Mouse (Mus musculus): ENCODE results near the gene Prpsap2. TPM values are rescaled to one million over a fixed set of nuclear protein-coding genes. Genes with fewer than 3 reads are reported as not detected.

Prpsap2 gene
- polyA plus RNA-seq, 1 experiment from 2014 or later = 48.0 TPM

GRCm38 (mm10) chr11:61685119-61685725, 76.7 kb downstream of the Prpsap2 start:
- 0 out of 2 replicates have a peak overlapping the region, but pooled peaks have one; percentile 37 for H3K4me3 ChIP-seq
- peaks cover 9% of the 10 kb centered on the region; the same call in 1 of the 2 replicates for H3K4me1 ChIP-seq
- no peaks in the 10 kb centered on the region for H3K9me3 ChIP-seq
- peak overlapping the region; percentile 66 for H3K4me2 ChIP-seq (replicated peaks)
- H3K9ac ChIP-seq = no peak overlapping the region
- no peak for ATAC-seq (ENCODE audit: low FRiP score, low read depth)
- H3K36me3 ChIP-seq = no peaks in the 10 kb centered on the region
- H3K27ac ChIP-seq = no peak overlapping the region
- 70% methylated on average over 8 of the region's 8 CpGs for WGBS
- peaks cover 42% of the 10 kb centered on the region for H3K27me3 ChIP-seq (replicated peaks)

- peak within 1 kb of the TSS; percentile 66 for H3K4me2 ChIP-seq (replicated peaks)
- H3K27me3 ChIP-seq (replicated peaks) = peaks cover 42% of the 10 kb centered on the region
- 2% methylated on average over 76 of the region's 76 CpGs for WGBS
- H3K9ac ChIP-seq = no peak within 1 kb of the TSS
- ATAC-seq (ENCODE audit: low FRiP score, low read depth) = 0 out of 2 replicates have a peak, but pooled peaks have one; percentile 13
- no peak within 1 kb of the TSS for H3K27ac ChIP-seq
- H3K36me3 ChIP-seq = no peaks in the 10 kb centered on the region
- H3K4me1 ChIP-seq = peaks cover 9% of the 10 kb centered on the region; the same call in 1 of the 2 replicates
- no peaks in the 10 kb centered on the region for H3K9me3 ChIP-seq
- peak within 1 kb of the TSS; percentile 37 for H3K4me3 ChIP-seq
Measured at GRCm38 (mm10) chr11:61683907-61684731, 77.8 kb downstream of the Prpsap2 start, which contains the start of gene Fam83g. TSS of gene Fam83g (plus strand) at chr11:61684091.

Other genes with a start within 250 kb of the Prpsap2 start
- 40.6 and 43.8 TPM in 2 replicates for gene Epn2, start 182.4 kb downstream of the Prpsap2 start, polyA plus RNA-seq (2016; fragmentation: Nextera tagmentation; extraction: Ambion mirVana)
- 9.2 and 10.1 TPM in 2 replicates for gene Grap, start 108.8 kb downstream of the Prpsap2 start, polyA plus RNA-seq (2016; fragmentation: Nextera tagmentation; extraction: Ambion mirVana)
- 0.47 and 0.56 TPM in 2 replicates for gene Fam83g, start 78.0 kb downstream of the Prpsap2 start, polyA plus RNA-seq (2016; fragmentation: Nextera tagmentation; extraction: Ambion mirVana)
- not detected in 2 replicates for gene Slc5a10, start 41.3 kb downstream of the Prpsap2 start, polyA plus RNA-seq (2016; fragmentation: Nextera tagmentation; extraction: Ambion mirVana)
- gene Ulk2, start 93.0 kb upstream of the Prpsap2 start, polyA plus RNA-seq (2016; fragmentation: Nextera tagmentation; extraction: Ambion mirVana) = 34.5 and 40.6 TPM in 2 replicates
- 19.0 and 19.4 TPM in 2 replicates for gene Akap10, start 168.2 kb upstream of the Prpsap2 start, polyA plus RNA-seq (2016; fragmentation: Nextera tagmentation; extraction: Ambion mirVana)
- 14.1 and 16.6 TPM in 2 replicates for gene Specc1, start 194.7 kb upstream of the Prpsap2 start, polyA plus RNA-seq (2016; fragmentation: Nextera tagmentation; extraction: Ambion mirVana)